Mouse (Mus musculus): ENCODE data around the gene Cdh6. TPM values are rescaled to one million over a fixed set of nuclear protein-coding genes. Genes with fewer than 3 reads are reported as not detected.

Cdh6 gene
- total RNA-seq, 2 experiments from 2014 or later, result 1.5 to 2.0 TPM

DNA sequence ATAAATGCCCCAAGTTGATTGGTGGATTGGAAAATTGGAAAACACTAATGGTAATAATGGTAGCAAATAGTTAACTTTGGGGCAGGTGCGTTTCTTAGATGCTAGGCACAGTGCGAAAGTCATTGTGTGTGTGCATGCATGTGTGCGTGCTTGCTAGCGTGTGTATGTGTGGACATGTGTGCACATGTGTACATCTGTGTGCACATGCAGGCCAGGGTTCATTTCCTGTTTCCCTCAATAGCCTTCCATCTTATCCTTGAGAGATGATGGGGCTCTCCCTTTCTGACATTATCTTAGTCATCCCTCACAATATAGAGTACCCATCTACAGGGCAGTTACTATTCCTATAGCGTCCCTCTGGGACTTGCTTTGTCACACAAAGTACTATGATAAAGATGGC, 17.7 kb downstream of the Cdh6 start:
- no peak for DNase-seq

DNA sequence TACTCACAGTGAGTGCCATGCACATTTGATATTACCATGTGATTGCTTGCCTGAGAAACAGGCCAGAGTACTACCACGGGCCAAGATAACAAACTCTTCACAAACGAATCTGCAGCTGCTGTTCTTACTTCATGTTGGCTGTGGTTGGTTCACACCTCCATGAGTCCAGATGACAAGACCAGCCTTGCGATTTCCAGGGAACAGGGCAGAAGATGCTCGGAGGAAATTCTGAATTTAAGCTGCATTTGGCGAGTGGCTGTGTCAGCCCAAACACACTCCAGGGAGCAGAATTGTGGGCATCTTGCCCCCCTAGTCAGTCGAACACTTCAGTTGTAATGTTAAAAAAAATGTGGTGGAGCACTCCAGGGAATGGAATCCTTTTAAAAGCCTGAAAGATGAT, 18.1 kb downstream of the Cdh6 start:
- no peak for DNase-seq

DNA sequence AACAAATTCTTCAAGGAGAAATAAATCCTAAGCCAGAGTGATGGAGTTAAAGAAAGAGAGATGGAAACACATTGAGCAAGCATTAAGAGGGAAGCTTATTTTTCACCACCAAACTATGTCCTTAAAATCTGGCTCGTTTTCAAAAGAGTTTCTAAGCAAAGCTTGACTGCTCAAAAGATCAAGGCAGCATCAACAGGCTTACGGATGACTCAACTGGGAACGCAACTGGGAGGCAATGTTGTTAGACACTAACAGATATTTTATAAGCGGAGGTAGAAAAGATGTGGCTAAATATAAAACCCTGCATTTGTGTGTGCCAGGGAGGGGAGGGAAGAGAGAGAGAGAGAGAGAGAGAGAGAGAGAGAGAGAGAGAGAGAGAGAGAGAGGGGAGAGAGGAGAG, 31.5 kb downstream of the Cdh6 start:
- DNase-seq, result no peak

DNA sequence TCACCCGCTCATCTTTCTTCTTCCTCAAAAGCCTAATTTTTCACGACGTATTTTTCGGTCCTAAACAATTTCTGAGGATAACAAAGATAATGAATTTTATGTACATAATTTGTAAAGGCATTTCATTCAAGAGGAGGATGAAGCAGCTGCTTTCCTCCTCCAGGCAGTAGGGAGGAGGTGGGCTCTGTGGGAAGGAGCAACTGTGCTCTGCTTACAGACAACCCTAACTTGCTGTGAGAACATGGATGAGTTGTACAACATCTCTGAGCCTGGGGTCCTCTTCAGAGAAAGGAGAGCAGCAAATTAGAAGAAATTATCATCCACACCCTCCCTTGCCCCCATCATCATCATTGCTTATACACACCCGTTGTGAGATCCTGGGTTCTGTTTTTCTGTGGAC, 33.8 kb downstream of the Cdh6 start:
- no peak for DNase-seq

DNA sequence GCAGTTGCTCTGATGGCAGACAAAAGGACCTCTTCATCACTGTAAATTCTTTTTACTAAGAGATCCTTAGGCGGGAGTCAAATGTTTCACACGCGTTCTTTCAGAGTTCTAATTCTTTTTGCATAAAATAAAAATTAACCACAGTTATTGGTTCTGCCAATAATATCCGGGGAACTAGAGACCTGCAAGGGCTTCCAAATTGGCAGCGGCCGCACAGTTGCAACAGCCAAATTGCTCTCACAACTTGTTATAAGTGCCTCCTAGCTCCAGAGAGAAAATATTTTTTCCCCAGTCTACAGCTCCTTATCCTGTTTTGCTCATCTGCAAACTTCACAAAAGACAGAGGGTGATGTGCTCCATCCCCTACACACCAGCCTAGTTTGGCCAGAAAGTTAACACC, 36.3 kb downstream of the Cdh6 start:
- DNase-seq, result peak; percentile 26

DNA sequence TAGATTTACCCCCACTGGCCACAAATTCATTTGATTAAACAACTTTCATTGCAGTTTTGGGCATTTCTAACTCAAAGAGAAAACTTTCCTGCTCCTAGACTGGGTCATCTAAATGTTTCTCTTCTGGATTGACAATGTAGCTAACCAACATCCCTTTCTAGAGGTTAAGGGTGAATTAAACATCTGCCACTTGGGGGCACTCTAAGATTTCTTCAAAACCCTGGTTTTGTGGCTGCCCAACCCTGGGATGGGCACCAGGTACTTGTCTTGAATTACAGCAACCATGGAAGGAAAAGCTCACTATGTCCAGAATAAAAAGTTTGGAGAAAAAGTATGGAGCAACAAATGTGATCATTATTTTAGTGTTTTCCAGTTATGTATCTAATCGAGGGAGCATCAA, 39.4 kb downstream of the Cdh6 start:
- DNase-seq, result no peak

DNA sequence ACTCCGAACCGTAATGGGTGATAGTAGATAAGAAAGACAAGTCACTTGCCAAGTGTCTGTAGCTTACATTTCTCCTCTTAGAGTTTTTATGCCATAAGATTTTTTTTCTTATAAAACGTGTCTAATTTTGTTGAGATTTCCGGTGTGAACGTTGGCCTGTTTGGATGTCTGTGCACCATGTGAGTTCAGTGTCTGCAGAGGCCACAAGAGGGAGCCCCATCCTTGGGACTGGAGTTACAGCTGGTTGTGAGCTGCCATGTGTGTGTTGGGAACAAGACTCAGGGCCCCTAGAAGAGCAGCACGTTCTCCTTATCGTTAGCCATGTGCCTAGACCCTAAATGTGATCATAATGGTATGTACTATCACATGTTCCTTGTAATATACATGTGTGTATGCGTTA, 40.1 kb downstream of the Cdh6 start:
- no peak for DNase-seq

DNA sequence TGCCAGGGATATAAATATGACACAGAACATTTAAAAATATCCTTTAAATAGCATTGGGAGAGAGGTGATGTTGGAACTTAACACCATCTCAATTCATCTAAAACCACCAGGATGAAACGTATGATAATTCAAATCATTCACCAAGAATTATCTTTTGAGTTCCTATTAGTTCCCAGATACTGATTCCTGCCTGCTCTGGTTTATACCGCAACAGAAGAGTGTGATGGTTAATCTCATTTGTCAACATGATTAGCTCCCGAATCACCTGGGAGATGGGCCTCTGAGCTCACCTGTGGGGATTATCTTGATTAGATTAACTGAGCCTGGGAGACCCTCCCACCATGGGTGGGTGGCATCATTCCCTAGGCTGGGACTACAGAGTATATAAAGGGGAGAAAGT, 41.0 kb downstream of the Cdh6 start:
- no peak for DNase-seq

DNA sequence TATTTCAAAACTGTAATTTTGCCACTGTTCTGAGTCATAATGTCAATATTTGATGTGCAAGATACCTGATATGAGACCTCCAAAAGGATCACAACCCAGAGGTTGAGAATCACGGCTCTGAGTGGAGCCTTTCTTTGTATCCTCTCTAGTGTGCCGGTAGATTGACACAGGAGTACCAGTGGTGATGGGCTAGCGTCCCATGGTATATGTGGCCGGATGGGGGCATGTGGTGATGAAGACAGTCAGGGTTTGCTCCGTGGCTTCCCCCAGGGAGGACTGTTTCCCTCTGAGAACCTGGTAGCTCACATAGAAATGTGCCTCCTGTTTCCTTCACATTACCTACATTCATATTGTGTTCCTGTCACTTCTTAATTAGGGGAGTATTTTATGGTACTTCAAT, 43.2 kb downstream of the Cdh6 start:
- no peak for DNase-seq

DNA sequence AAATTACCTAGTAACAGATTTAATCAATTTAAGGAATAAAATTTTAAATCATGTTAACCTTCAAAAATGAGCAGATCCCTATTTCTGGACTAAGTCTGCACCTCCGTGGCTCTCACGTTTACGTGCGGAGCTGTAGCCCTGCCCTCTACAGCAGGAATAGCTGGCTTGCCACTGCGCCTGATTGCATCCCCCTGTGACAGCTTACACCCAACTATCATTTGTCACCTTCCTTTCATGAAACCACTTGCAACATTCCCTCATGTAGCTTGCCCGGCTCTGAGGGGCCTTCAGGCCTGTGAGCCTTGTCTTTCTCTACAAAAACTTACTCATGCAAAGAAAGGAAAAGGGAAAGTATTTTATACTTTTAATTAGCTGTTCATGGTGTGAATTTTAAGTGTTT, 73.1 kb downstream of the Cdh6 start:
- no peak for DNase-seq

DNA sequence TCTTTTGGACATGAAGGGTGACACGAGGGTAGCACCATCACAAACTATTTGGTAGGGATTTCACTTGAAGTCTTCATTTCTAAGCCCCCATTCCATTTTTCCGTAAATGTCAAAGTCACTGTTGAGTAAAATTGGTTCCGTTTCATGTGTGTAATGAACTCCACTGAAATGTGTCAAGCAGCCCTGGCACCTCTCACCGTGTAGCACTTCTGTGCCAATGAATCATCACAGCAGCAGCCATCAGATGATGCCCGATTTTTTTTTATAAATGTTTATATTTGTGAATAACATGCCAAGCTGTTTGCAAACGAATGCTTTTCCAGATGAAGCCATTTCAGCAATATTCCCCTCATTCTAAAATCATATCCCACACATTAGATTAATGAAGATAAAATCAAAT, 75.6 kb downstream of the Cdh6 start:
- DNase-seq, result no peak

DNA sequence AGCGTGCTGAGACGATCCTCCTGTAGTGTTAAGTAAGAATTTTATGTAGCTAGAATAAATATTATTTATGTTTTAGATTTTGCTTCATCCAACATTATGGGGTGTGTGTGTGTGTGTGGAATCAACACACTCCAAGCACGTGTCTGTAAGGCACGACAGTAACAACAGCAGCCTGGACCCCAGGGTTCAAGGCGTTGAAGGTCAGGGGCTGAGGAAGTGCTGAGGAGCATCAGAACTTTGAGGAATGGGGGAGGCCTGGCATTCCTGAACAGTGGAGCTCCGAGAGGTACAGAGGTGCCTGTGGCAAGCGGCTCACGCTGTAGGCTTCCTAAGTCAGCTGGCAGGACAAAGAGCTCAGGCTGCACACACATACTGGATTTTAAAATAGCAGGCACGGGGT, 78.1 kb downstream of the Cdh6 start:
- DNase-seq, result no peak

DNA sequence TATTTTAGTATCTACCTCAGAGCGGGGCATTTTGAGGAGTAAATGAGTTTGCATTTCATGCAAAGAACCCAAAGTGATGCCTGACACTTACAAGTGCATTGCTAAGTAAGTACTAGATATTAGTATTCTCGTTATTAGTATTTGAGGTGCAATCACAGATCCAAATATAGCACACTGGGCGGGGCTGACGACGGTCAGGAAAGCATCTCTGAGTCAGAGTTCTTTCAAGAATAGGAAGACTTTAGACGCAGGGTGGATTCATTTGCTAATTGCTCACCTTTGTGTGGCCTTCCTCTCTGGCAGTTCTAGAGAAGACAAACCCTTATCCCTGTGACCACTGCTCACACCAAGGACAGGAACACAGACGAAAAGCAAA, 78.6 kb downstream of the Cdh6 start:
- no peak for DNase-seq

DNA sequence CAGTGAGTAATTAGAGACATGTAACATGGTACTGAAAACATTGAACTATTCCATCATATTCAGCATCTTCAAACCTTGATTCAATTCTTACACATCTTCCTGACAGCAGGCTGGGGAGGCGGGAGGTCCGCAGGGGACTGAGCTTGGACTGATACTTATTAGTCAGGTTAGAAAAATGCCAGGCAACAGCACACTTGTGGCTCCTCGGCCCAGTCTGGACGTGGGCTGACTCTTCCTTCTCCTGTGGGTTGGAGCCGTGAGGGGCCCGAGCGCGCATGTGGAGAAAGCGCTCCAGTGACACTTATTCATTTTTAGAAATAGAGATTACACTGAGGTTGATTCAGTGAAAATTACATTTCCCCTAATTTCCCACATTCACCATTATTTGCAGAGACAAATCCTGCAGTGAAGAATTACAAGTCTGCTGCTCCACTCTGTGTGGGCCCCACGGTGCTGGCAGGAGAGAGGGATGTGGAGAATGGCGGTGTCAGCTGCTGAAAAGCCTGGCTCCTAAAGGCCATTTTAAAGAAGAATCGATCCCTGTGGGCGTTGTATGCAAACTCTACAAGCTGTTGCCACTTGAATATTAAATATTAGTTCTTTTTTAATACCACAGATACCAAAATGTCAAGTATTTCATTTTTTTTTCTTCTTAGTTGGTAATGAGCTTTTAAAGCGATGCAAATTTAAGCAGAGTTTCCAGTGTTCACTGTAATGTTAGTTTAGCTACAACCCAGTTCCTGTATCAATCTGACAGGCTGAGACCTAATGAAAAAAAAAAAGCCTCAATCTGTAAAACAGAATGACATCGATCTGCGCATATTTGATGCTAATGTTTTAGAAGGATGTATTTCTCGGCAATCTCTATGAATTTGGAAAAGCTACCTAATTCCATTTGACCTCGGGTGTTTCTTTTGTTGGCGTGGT, 79.3 kb downstream of the Cdh6 start:
- DNase-seq, result no peak

DNA sequence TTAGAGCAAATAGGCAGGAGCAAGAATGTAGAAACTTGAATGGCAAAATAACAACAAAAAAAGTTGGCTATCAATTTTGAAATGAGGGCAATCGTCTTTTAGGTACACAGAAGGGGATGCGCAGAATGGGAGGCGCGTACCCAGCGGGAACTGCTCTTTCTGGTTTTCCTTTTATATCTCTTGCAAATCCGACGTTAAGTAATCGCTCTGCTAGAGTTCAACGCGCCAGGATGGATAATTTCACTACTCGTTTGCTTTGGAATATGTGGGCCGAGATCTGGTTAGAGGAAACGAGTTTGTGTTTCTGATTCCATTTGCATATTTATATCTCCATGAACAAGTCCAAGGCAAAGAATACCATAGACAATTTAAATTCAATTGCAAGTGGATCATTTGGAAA, 81.4 kb downstream of the Cdh6 start:
- no peak for DNase-seq

DNA sequence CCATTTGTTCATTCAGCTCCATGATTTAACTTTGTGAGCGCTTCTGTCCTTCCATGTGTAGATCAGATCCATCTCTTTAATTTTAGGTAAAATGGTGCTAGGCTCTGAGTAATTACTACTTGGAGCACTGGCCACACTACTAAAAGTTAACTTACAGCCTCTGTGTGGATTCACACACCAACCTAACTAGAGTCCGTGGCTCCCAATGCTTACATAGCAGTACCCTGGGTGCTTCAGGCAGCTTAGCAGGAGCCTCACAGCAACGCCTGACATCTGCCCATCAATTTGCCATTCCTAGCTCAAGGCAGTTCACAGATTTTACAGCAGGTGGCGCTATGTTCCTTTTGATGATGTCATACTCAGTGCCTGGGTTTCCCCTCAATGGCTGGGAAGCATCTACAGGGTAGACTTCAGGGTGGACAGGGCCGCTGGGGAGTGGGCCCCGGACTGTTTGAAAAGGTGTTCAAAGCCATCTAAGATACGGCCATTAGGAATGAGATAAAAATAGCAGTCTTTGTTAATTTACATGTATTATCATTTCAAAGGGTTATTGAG, 84.9 kb downstream of the Cdh6 start:
- peak; percentile 41 for DNase-seq

DNA sequence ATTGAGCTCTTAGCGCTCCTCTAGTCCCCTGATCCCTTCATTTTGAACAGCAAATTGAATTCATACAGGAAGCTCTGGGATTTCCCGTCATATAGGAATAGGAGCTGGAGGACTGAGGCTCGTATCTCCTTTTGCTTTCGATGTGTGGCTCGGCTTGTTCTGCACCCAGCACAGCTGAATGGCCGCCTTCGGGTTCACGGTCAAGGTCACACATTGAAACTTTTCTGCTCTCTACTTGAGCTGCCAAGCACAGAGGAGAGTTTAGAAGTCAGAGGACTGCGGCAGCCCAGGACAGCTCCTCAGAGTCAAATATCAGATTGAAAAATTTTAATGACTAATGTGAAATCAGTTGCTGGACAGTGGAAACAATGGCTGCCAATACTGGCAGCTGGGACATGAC, 88.7 kb downstream of the Cdh6 start:
- no peak for DNase-seq

DNA sequence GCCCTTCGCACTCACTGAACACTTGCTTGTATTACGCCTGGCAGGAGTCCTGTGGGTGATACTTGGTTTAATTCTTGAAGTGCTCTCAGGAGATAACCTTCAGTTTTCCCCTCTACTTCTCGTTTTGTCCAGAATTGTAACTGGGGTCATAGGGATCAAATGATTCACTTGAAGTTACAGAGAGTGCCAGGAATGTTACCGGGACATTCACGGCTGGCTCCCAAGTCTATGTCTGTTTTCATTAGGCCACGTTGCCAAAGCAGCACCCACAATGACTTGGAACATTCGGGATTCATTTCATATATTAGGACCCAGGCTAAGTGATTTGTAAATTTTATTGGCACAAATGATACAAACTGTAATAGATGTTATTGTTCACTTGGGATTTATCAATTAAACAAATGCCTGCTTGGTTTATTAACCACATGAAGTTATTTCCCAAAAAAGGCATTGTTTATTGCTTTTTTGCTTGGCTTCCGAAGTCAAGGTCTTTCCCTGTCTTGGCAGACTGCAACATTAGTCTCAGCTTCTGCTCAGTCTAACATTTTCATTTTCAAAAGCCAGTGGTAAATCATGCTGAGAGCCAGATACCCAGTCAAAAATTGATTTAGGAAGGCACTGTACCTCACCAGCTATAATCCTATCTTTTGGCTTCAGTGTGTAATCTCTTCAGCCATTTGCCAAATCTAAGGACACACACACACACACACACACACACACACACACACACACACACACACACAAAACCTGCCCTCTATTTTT, 96.4 kb downstream of the Cdh6 start:
- DNase-seq, result no peak

DNA sequence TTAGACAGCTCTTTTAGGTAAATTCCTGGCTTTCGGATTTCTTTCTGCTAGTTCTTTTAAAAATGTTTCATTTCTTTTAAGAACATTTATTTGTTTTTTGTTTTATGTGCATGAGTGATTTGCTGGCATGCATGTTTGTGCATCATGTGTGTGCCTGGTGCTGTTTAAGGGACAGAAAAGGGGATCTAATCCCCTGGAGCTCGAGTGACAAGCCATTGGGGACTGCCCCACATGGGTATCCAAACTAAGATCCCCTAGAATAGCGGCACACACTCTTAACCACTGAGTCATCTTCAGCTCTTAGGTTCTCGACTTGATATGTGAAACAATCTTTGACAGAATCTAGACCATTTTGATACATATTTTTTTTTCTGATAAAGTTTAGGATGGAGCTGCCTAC, 99.4 kb downstream of the Cdh6 start:
- DNase-seq, result no peak

DNA sequence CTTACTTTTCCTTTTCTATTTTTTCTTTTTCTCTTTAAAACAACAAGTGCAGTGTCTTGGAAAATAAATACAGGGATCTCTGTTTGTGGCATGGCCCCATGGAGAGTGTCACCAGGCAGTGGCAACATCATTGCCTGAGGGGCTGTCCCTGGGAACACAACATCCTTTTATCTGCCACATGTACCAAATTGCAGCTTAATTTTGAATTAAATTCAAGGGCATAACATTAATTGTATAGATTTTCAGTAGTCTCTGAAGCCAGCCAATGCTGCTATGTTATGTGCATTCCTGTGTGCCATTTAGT, 105.3 kb downstream of the Cdh6 start:
- DNase-seq, result no peak

DNA sequence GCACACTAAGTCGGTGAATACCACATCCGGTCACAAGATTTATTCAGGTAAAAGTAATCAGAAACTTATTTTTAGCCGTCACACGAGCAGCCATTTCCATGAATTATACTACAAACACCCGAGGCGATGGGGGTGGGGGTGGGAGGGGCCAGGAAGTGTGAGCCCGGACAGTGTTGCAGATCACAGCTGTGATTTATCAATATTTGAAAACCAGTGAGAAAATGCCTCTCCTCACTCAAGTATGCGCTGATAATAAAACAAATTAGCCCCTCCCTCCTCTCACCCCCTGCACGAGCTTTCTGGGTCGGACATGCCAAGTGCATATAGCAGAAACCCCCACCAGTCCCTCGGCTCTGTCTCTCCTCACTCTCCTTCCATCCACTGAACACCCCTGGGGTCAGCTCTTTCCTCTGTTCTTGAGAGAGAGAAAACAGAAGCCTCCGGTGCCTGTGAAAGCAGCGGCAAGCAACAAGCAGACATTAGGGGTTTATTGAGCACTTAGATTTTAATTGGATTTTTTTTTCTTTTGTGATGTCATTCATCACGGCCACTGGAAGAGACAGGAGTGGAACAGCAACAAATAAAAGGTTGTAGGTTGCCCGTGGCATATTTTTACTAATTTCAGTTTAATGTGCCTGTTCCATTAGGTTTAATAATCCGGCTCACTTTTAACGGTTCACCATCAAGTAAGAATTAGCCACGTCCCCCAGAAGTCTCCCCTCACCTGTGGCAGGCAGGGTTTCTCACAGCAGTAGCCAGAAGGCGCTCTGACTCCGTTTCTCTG, 105.9 kb downstream of the Cdh6 start:
- DNase-seq, result no peak

DNA sequence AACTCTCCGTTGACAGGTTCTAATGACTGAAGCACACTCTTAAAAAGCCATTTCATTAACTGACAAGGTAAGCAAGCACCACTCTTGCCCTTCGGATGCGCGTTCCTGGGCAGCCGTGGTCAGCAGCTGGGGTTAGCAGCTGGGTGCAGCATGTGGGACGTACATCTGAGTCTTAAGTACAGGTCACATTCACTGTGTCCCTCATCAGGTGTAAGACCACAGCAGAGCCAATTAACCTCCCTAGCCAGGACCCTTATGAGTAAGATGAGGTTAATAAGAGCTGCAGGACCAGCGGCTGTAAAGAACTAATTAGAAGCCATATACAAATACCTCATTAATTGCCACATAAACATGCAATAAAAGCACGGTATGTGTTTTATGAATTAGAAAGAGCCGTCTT, 106.7 kb downstream of the Cdh6 start:
- no peak for DNase-seq

DNA sequence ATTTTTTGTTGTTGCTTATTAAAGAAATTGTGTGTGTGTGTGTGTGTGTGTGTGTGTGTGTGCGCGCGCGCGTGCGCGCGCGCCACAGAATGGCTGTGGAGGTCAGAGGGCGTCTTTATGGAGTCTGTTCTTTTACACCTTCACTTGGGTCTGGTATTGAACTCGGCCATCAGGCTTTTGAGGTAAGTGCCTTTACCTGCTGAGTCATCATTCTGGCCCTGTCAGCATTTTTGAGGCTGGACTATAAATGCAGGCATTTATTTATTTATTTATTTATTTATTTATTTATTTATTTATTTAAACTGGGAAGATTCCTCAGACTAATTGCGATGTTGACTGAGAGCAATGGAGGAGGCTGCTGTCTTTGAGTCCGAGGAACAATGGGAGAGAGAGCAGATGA, 109.8 kb downstream of the Cdh6 start:
- DNase-seq, result no peak
